Mouse (Mus musculus): ENCODE data around the gene Krt33a. TPM values are rescaled to one million over a fixed set of nuclear protein-coding genes. Genes with fewer than 3 reads are reported as not detected.

Krt33a gene
- polyA plus RNA-seq, 1 experiment: not detected

GRCm38 (mm10) chr11:100005905-100006304, 10.1 kb downstream of the Krt33a start:
- Histone ChIP-seq H3K36me3 (ENCODE audit: control insufficient read depth, insufficient read depth, low read length) (no peaks in the 10 kb centered on the region), H3K27me3 (ENCODE audit: control insufficient read depth, insufficient read depth, low read length) (no peaks in the 10 kb centered on the region), H3K4me3 (ENCODE audit: control insufficient read depth, low read depth, low read length) (no peak overlapping the region), H3K4me1 (ENCODE audit: control insufficient read depth, insufficient read depth, low read length) (no peaks in the 10 kb centered on the region), H3K27ac (ENCODE audit: control insufficient read depth, insufficient read depth, low read depth, low read length) (no peak overlapping the region)
- TF ChIP-seq POLR2A (IDR thresholded peaks at IDR 0.05; ENCODE audit: control insufficient read depth, low read depth, low read length) (no peak), CTCF (IDR thresholded peaks at IDR 0.05; ENCODE audit: control insufficient read depth, insufficient read depth, insufficient replicate concordance, low read depth, low read length) (no peak)

DNA sequence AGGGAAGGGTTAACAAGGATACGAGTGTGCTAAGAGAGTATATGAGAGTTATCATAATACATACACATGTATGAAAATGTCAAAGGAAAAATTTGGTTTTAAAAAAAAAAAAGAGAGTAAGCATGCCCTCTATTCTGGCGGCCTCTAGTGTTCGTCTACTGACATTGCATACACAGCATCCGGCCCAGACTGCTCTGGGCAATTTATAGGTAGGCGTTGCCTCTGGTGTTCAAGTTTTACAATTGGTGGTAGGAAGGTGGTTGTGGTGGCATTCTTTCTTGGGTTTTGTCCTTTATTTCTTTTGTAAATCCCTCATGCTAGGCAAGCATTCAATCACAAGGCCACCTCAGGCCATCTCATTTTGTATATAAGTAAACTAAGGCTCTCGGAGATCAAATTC, 11.2 kb downstream of the Krt33a start:
- no peaks in the 10 kb centered on the region for H3K4me1 ChIP-seq (ENCODE audit: control insufficient read depth, insufficient read depth, low read length)
- no peaks in the 10 kb centered on the region for H3K27me3 ChIP-seq (ENCODE audit: control insufficient read depth, insufficient read depth, low read length)
- H3K4me3 ChIP-seq (ENCODE audit: control insufficient read depth, low read depth, low read length): no peak overlapping the region
- TF ChIP-seq CTCF (IDR thresholded peaks at IDR 0.05; ENCODE audit: control insufficient read depth, insufficient read depth, insufficient replicate concordance, low read depth, low read length) (peak; percentile 50; the same call in 1 of the 2 replicates), POLR2A (IDR thresholded peaks at IDR 0.05; ENCODE audit: control insufficient read depth, low read depth, low read length) (no peak)
- H3K36me3 ChIP-seq (ENCODE audit: control insufficient read depth, insufficient read depth, low read length): no peaks in the 10 kb centered on the region
- no peak overlapping the region for H3K27ac ChIP-seq (ENCODE audit: control insufficient read depth, insufficient read depth, low read depth, low read length)

- Histone ChIP-seq H3K4me1 (ENCODE audit: control insufficient read depth, insufficient read depth, low read length) (no peaks in the 10 kb centered on the region), H3K27ac (ENCODE audit: control insufficient read depth, insufficient read depth, low read depth, low read length) (no peak overlapping the region), H3K4me3 (ENCODE audit: control insufficient read depth, low read depth, low read length) (no peak overlapping the region), H3K36me3 (ENCODE audit: control insufficient read depth, insufficient read depth, low read length) (no peaks in the 10 kb centered on the region), H3K27me3 (ENCODE audit: control insufficient read depth, insufficient read depth, low read length) (no peaks in the 10 kb centered on the region)
- TF ChIP-seq CTCF (IDR thresholded peaks at IDR 0.05; ENCODE audit: control insufficient read depth, insufficient read depth, insufficient replicate concordance, low read depth, low read length) (no peak), POLR2A (IDR thresholded peaks at IDR 0.05; ENCODE audit: control insufficient read depth, low read depth, low read length) (no peak)
These were observed 16.9 kb downstream of the Krt33a start for GRCm38 (mm10) chr11:99999091-99999490.

- Histone ChIP-seq H3K27ac (ENCODE audit: control insufficient read depth, insufficient read depth, low read depth, low read length) (no peak overlapping the region), H3K4me1 (ENCODE audit: control insufficient read depth, insufficient read depth, low read length) (peaks cover 2% of the 10 kb centered on the region; the same call in 1 of the 2 replicates)
- no peak for TF ChIP-seq CTCF (IDR thresholded peaks at IDR 0.05; ENCODE audit: control insufficient read depth, insufficient read depth, insufficient replicate concordance, low read depth, low read length)
- TF ChIP-seq POLR2A (IDR thresholded peaks at IDR 0.05; ENCODE audit: control insufficient read depth, low read depth, low read length): no peak
These were observed 21.7 kb downstream of the Krt33a start for GRCm38 (mm10) chr11:99994384-99994661.

GRCm38 (mm10) chr11:99993620-99994383, 22.2 kb downstream of the Krt33a start, which contains the start of gene Krtap17-1:
TSS of gene Krtap17-1 (minus strand) at chr11:99993994.
- Histone ChIP-seq H3K36me3 (ENCODE audit: control insufficient read depth, insufficient read depth, low read length) (no peaks in the 10 kb centered on the region), H3K27ac (ENCODE audit: control insufficient read depth, insufficient read depth, low read depth, low read length) (no peak within 1 kb of the TSS)
- TF ChIP-seq POLR2A (IDR thresholded peaks at IDR 0.05; ENCODE audit: control insufficient read depth, low read depth, low read length) (no peak), CTCF (IDR thresholded peaks at IDR 0.05; ENCODE audit: control insufficient read depth, insufficient read depth, insufficient replicate concordance, low read depth, low read length) (no peak)

More at GRCm38 (mm10) chr11:99994384-99994661, 21.7 kb downstream of the Krt33a start:
- Histone ChIP-seq H3K27me3 (ENCODE audit: control insufficient read depth, insufficient read depth, low read length) (no peaks in the 10 kb centered on the region), H3K4me3 (ENCODE audit: control insufficient read depth, low read depth, low read length) (no peak overlapping the region), H3K36me3 (ENCODE audit: control insufficient read depth, insufficient read depth, low read length) (no peaks in the 10 kb centered on the region)

GRCm38 (mm10) chr11:99990571-99990970, 25.4 kb downstream of the Krt33a start:
- no peak overlapping the region for H3K27ac ChIP-seq (ENCODE audit: control insufficient read depth, insufficient read depth, low read depth, low read length)
- no peaks in the 10 kb centered on the region for H3K27me3 ChIP-seq (ENCODE audit: control insufficient read depth, insufficient read depth, low read length)
- H3K4me3 ChIP-seq (ENCODE audit: control insufficient read depth, low read depth, low read length): no peak overlapping the region
- no peak for TF ChIP-seq CTCF (IDR thresholded peaks at IDR 0.05; ENCODE audit: control insufficient read depth, insufficient read depth, insufficient replicate concordance, low read depth, low read length)
- TF ChIP-seq POLR2A (IDR thresholded peaks at IDR 0.05; ENCODE audit: control insufficient read depth, low read depth, low read length): no peak
- no peaks in the 10 kb centered on the region for H3K36me3 ChIP-seq (ENCODE audit: control insufficient read depth, insufficient read depth, low read length)
- H3K4me1 ChIP-seq (ENCODE audit: control insufficient read depth, insufficient read depth, low read length): peaks cover 2% of the 10 kb centered on the region; the same call in 1 of the 2 replicates

More at GRCm38 (mm10) chr11:99993620-99994383, 22.2 kb downstream of the Krt33a start, which contains the start of gene Krtap17-1:
- Histone ChIP-seq H3K27me3 (ENCODE audit: control insufficient read depth, insufficient read depth, low read length) (no peaks in the 10 kb centered on the region), H3K4me3 (ENCODE audit: control insufficient read depth, low read depth, low read length) (no peak within 1 kb of the TSS), H3K4me1 (ENCODE audit: control insufficient read depth, insufficient read depth, low read length) (peaks cover 2% of the 10 kb centered on the region; the same call in 1 of the 2 replicates)

GRCm38 (mm10) chr11:99989881-99990405, 26.1 kb downstream of the Krt33a start:
- no peak overlapping the region for H3K4me3 ChIP-seq (ENCODE audit: control insufficient read depth, low read depth, low read length)
- peaks cover 2% of the 10 kb centered on the region; the same call in 1 of the 2 replicates for H3K4me1 ChIP-seq (ENCODE audit: control insufficient read depth, insufficient read depth, low read length)
- H3K27me3 ChIP-seq (ENCODE audit: control insufficient read depth, insufficient read depth, low read length): no peaks in the 10 kb centered on the region
- TF ChIP-seq CTCF (IDR thresholded peaks at IDR 0.05; ENCODE audit: control insufficient read depth, insufficient read depth, insufficient replicate concordance, low read depth, low read length) (no peak), POLR2A (IDR thresholded peaks at IDR 0.05; ENCODE audit: control insufficient read depth, low read depth, low read length) (no peak)
- no peaks in the 10 kb centered on the region for H3K36me3 ChIP-seq (ENCODE audit: control insufficient read depth, insufficient read depth, low read length)
- H3K27ac ChIP-seq (ENCODE audit: control insufficient read depth, insufficient read depth, low read depth, low read length): no peak overlapping the region

Measured in testis, adult 2 months (tissue).